Mouse (Mus musculus): ENCODE data around the gene Tjp3. TPM values are rescaled to one million over a fixed set of nuclear protein-coding genes. Genes with fewer than 3 reads are reported as not detected.

Tjp3 gene
- polyA plus RNA-seq, 2 experiments = 0.37 to 0.38 TPM

- TF ChIP-seq EP300 (IDR thresholded peaks at IDR 0.05; ENCODE audit: low read depth) (no peak), CTCF (IDR thresholded peaks at IDR 0.05; ENCODE audit: low read depth) (no peak)
- Histone ChIP-seq H3K9me3 (ENCODE audit: control insufficient read depth, low read length) (no peaks in the 10 kb centered on the region), H3K27ac (no peak overlapping the region), H3K4me2 (ENCODE audit: low read depth) (no peak overlapping the region), H3K9ac (replicated peaks) (no peak overlapping the region), H3K4me3 (ENCODE audit: insufficient read depth in 1 of 2, low read depth in 2 of 2, low read length in 2 of 2) (no peak overlapping the region), H3K36me3 (replicated peaks; ENCODE audit: control insufficient read depth, insufficient read depth, low read depth) (peaks cover 13% of the 10 kb centered on the region), H3K4me1 (replicated peaks; ENCODE audit: control insufficient read depth in 2 of 2, insufficient read depth in 2 of 2, low read length in 1 of 2) (peaks cover 18 to 21% of the 10 kb centered on the region in 2 experiments), H3K27me3 (ENCODE audit: control insufficient read depth, insufficient read depth, low read length) (no peaks in the 10 kb centered on the region)
- no peak for ATAC-seq (ENCODE audit: insufficient read depth)
- WGBS (ENCODE audit: insufficient replicate concordance) = 80% methylated on average over 21 of the region's 21 CpGs
- DNase-seq (ENCODE audit: low read depth in 3 of 3, low spot score in 3 of 3) = no peak
These were observed 15.7 kb upstream of the Tjp3 start for GRCm38 (mm10) chr10:81306837-81307682.

- Histone ChIP-seq H3K4me3 (ENCODE audit: insufficient read depth in 1 of 2, low read depth in 2 of 2, low read length in 2 of 2) (no peak overlapping the region), H3K4me2 (ENCODE audit: low read depth) (no peak overlapping the region), H3K9me3 (ENCODE audit: control insufficient read depth, low read length) (no peaks in the 10 kb centered on the region), H3K4me1 (replicated peaks; ENCODE audit: control insufficient read depth in 2 of 2, insufficient read depth in 2 of 2, low read length in 1 of 2) (peaks cover 19 to 24% of the 10 kb centered on the region in 2 experiments), H3K36me3 (replicated peaks; ENCODE audit: control insufficient read depth, insufficient read depth, low read depth) (peaks cover 10% of the 10 kb centered on the region), H3K27me3 (ENCODE audit: control insufficient read depth, insufficient read depth, low read length) (no peaks in the 10 kb centered on the region), H3K9ac (replicated peaks) (no peak overlapping the region), H3K27ac (no peak overlapping the region)
- ATAC-seq (ENCODE audit: insufficient read depth) (no peak), DNase-seq (ENCODE audit: low read depth in 3 of 3, low spot score in 3 of 3) (no peak)
- TF ChIP-seq CTCF (IDR thresholded peaks at IDR 0.05; ENCODE audit: low read depth) (no peak), EP300 (IDR thresholded peaks at IDR 0.05; ENCODE audit: low read depth) (no peak)
- WGBS (ENCODE audit: insufficient replicate concordance) = 85% methylated on average over 12 of the region's 12 CpGs
These were observed 14.8 kb upstream of the Tjp3 start for GRCm38 (mm10) chr10:81306173-81306668.

GRCm38 (mm10) chr10:81305663-81306062 is 14.3 kb upstream of the Tjp3 start:
- Histone ChIP-seq H3K4me2 (ENCODE audit: low read depth) (no peak overlapping the region), H3K9ac (replicated peaks) (no peak overlapping the region), H3K4me3 (ENCODE audit: insufficient read depth in 1 of 2, low read depth in 2 of 2, low read length in 2 of 2) (no peak overlapping the region), H3K9me3 (ENCODE audit: control insufficient read depth, low read length) (no peaks in the 10 kb centered on the region), H3K27ac (no peak overlapping the region), H3K4me1 (replicated peaks; ENCODE audit: control insufficient read depth in 2 of 2, insufficient read depth in 2 of 2, low read length in 1 of 2) (peaks cover 19 to 25% of the 10 kb centered on the region in 2 experiments), H3K36me3 (replicated peaks; ENCODE audit: control insufficient read depth, insufficient read depth, low read depth) (peaks cover 9% of the 10 kb centered on the region), H3K27me3 (ENCODE audit: control insufficient read depth, insufficient read depth, low read length) (no peaks in the 10 kb centered on the region)
- no peak for ATAC-seq (ENCODE audit: insufficient read depth)
- no peak for TF ChIP-seq CTCF (IDR thresholded peaks at IDR 0.05; ENCODE audit: low read depth)
- TF ChIP-seq EP300 (IDR thresholded peaks at IDR 0.05; ENCODE audit: low read depth) = no peak
- DNase-seq (ENCODE audit: low read depth in 3 of 3, low spot score in 3 of 3) = no peak
- WGBS (ENCODE audit: insufficient replicate concordance) = 85% methylated on average over 14 of the region's 14 CpGs

DNA sequence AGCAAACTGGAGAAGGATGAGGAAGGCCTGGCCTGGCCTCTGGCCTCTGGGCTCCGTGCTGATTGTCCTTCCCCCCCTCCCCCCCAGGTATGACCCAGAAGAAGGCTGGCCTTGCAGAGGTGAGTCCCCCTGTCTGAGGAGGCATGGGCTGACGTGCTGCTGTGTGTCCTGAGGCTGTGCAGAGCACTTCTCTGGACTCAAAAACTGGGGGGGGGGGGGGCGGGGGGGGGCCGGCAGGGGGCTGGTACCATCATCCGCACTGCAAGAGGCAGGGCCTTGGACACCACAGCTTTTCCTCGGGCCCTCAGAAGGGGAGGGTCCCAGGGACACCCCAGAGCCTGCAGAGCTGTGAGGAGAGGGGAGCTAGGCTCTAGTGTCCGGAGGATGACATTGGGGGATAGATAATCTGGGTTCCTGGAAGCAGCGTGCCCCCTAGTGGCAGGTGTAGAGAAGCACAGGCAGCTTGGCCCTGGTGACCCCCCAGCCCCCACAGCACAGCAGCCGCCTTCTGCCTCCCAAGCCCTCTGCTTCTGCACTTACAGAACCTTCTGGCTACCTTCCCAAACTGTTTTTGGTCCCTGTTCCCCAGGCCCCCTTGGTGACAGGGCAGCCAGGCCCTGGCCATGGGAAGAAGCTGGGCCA is 13.3 kb upstream of the Tjp3 start:
- H3K36me3 ChIP-seq (replicated peaks; ENCODE audit: control insufficient read depth, insufficient read depth, low read depth) = peaks cover 6% of the 10 kb centered on the region; the same call in 1 of the 2 replicates

GRCm38 (mm10) chr10:81303761-81304160 is 12.4 kb upstream of the Tjp3 start:
- Histone ChIP-seq H3K9ac (replicated peaks) (no peak overlapping the region), H3K4me1 (replicated peaks; ENCODE audit: control insufficient read depth in 2 of 2, insufficient read depth in 2 of 2, low read length in 1 of 2) (peaks cover 19 to 40% of the 10 kb centered on the region in 2 experiments), H3K4me3 (ENCODE audit: insufficient read depth in 1 of 2, low read depth in 2 of 2, low read length in 2 of 2) (no peak overlapping the region), H3K27ac (no peak overlapping the region), H3K36me3 (replicated peaks; ENCODE audit: control insufficient read depth, insufficient read depth, low read depth) (peaks cover 6% of the 10 kb centered on the region; the same call in 1 of the 2 replicates), H3K4me2 (ENCODE audit: low read depth) (peak overlapping the region; percentile 52; the same call in 1 of the 2 replicates), H3K9me3 (ENCODE audit: control insufficient read depth, low read length) (no peaks in the 10 kb centered on the region), H3K27me3 (ENCODE audit: control insufficient read depth, insufficient read depth, low read length) (no peaks in the 10 kb centered on the region)
- TF ChIP-seq CTCF (IDR thresholded peaks at IDR 0.05; ENCODE audit: low read depth) (no peak), EP300 (IDR thresholded peaks at IDR 0.05; ENCODE audit: low read depth) (no peak)
- ATAC-seq (ENCODE audit: insufficient read depth) (no peak), DNase-seq (ENCODE audit: low read depth in 3 of 3, low spot score in 3 of 3) (no peak)
- WGBS (ENCODE audit: insufficient replicate concordance) = 32% methylated on average over 7 of the region's 7 CpGs

More for the DNA sequence above, 13.3 kb upstream of the Tjp3 start:
- no peak for TF ChIP-seq EP300 (IDR thresholded peaks at IDR 0.05; ENCODE audit: low read depth)
- TF ChIP-seq CTCF (IDR thresholded peaks at IDR 0.05; ENCODE audit: low read depth) = peak; percentile 96
- Histone ChIP-seq H3K9me3 (ENCODE audit: control insufficient read depth, low read length) (no peaks in the 10 kb centered on the region), H3K9ac (replicated peaks) (no peak overlapping the region), H3K27me3 (ENCODE audit: control insufficient read depth, insufficient read depth, low read length) (no peaks in the 10 kb centered on the region), H3K4me2 (ENCODE audit: low read depth) (no peak overlapping the region), H3K4me1 (replicated peaks; ENCODE audit: control insufficient read depth in 2 of 2, insufficient read depth in 2 of 2, low read length in 1 of 2) (peaks cover 19 to 32% of the 10 kb centered on the region in 2 experiments), H3K4me3 (ENCODE audit: insufficient read depth in 1 of 2, low read depth in 2 of 2, low read length in 2 of 2) (no peak overlapping the region), H3K27ac (no peak overlapping the region)
- 22% methylated on average over 8 of the region's 9 CpGs for WGBS (ENCODE audit: insufficient replicate concordance)
- no peak for DNase-seq (ENCODE audit: low read depth in 3 of 3, low spot score in 3 of 3)
- peak; percentile 29; the same call in 1 of the 2 replicates for ATAC-seq (ENCODE audit: insufficient read depth)
